Mouse (Mus musculus): ENCODE measurements around the gene Mmp28.

Mmp28 gene

DNA sequence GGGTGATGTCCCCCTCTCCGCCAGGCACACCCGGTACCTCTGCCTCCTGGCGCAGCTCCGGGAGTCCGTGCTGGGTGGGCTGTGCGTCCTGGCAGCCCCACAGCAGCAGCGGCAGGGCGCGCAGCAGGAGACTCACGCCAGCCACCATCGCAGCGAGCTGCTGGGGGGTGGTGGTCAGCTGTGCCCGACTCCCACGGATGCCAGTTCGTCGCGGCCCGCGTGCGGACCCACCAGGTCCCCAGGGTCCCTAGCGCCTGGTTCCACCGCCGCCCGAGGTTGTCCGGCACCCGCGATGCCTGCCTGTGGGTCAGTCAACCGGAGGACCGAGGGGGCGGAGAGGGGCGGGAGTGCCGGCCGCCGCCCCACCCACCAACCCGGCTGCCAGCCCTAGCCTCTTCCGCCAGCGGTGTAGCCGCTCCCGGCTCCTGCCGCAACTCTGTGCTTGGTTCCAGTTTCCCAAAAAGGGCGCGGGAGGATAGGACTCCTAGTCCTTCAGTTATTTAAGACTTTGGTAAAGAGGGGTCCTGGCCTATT lies at the start of gene Mmp28:
TSS of gene Mmp28 (minus strand) at position 361 of the 534 bp plus-strand sequence.
- peak in 1 of 2 experiments; percentile 60 for DNase-seq (ENCODE audit: low spot score in 2 of 2)

DNA sequence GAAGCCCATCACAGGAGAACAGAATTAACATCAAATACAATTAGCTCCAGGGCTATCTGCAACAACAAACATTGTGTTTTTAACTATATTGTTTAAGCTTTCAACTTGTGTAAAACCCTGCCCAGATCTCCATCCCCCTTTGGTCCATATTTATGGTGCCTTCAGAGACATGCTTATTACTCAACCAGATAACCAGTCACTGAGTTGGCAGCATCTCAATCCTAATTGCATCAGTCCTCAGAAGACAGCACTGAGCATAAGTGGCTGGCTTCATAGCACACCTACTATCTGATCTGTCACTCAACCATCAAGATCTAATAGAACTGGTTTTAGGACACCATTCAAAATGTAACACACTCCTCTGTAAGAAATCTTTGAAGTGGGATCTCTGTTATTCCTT lies 46.6 kb upstream of the Mmp28 start:
- DNase-seq (ENCODE audit: low spot score in 2 of 2), result no peak

DNA sequence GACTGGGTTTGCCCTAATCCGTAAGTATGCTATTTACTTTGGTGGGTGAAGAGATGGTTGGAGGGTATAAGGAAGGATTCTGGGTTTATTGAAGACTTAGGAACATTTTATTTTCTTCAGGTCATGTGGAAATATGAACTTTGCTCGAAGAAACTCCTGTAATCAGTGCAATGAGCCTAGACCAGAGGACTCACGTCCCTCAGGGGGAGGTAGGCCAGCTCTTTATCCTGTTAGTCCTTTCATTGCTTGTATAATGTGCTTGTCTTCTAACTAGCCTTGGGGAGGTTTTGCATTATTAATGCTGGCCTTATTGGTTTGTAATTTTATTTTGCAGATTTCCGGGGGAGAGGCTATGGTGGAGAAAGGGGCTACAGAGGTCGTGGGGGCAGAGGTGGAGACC lies 41.4 kb upstream of the Mmp28 start:
- DNase-seq (ENCODE audit: low spot score in 2 of 2), result no peak

DNA sequence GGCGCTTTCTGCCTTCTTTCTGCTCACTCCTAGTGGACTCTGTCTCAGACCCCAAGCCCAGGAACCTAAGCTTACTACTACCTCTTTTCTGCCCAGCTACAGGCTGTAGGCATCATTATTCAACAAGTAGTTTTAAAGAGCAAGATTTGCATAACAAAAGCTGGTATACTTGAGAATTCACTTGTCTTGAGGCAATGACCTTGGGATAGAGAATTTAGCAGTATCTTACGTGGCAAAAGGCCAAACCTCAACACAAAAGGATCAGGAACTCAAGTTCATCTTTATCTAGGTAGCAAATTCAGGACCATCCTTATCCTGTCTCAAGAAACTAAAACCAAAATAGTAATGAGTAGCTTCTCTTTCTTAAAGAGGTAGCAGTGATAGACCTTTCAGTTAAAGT lies 32.7 kb upstream of the Mmp28 start:
- no peak for DNase-seq (ENCODE audit: low spot score in 2 of 2)

DNA sequence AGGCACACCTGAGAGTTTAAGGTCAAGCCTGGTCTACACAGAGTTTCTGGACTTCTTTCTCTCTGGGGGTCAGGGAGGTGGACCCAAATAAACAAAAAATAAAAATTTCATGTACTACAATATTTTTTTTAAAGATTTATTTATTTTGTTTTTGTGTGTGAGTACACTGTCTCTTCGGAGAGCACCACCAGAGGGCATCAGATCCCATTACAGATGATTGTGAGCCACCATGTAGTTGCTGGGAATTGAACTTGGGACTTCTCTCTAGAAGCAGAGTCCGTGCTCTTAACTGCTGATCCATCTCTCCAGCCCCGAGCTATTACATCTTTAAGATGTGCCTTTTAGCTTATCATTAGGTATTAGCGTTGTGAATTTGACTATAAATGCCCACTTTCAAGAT lies 28.6 kb upstream of the Mmp28 start:
- no peak for DNase-seq (ENCODE audit: low spot score in 2 of 2)

DNA sequence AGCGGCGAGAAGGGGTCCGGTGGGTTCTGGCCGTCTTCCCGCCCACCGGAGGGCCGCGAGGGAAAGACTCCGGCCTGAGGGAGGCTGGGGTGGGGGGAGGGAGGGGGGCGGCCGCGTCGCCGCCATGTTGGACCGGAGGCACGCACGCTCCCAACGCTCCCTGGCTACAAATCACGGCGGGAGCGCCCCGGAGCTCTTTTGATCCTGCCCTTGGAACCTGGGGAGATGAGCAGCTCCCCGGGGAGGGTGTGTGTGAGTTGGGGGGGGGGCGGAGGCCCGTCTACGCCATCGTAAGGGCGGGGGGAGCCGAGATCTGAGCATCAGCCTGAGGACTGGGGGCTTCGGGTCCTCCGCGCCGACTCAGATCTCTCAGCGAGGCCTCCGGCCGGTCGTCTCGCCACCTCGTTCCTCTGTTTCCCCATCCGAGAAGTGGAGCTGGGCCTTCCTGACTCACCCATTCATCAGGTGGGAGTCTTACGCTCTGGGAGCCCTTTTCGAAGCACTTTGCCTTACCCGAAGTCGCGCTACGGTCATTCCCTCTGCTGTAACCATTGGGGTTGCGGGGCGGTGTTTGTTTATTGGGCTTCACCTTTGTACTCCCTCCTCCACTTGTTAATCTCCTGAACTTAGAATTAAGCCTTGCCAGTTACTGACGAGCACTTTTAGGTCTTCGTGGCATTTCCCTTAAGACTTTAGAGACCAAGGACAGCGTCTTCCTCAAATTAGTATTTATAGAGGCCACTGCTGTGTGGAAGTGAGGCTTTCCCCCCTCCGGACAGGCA lies 10.6 kb upstream of the Mmp28 start:
- DNase-seq (ENCODE audit: low spot score in 2 of 2), result no peak

DNA sequence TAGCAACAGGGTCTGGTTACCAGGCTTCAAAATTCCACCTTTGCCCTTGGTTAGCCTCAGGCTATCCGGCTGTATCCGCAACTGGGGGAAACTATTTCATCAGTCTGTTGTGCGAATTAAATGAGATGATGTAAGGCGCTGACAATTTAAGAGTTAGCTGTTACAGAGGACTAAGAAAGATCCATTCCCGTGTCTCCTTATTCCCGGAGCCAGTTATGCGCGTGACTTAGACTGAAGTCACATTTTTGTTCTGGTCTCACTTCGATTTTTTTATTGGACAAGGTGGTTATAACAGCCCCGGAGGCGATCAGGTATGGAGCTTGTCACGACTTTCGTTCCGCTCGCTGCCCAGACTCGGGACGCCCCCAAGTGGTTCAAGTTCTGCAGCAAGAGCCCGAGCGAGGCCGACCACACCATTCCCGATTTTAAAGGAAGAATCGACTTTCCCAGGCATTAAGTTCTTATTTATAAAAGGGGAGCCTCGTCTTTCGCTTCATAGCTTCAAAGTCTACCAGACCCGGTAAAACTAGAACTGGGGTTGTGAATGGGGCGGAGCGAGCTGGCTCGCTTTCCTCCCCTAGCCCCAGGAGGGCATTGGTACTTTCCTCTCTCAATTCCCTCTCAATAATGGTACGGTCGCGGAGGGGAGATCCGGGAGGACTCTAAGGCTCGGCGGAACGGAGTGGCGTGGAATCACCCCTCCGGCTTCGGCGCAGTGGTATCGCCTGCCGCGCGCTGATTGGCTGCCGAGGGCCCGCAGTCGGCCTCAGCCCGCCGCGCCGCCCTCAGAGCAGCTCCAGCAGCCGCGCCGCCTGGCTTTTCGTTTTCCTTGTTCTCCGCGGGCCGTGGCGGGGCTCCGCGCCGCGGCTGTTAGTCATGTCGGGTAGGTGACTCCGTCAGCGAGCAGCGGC lies 9.7 kb upstream of the Mmp28 start, which contains the start of gene Taf15:
TSS of gene Taf15 (plus strand) at position 763 of the 911 bp plus-strand sequence.
- DNase-seq (ENCODE audit: low spot score in 2 of 2), result peak; percentile 97 to 99

DNA sequence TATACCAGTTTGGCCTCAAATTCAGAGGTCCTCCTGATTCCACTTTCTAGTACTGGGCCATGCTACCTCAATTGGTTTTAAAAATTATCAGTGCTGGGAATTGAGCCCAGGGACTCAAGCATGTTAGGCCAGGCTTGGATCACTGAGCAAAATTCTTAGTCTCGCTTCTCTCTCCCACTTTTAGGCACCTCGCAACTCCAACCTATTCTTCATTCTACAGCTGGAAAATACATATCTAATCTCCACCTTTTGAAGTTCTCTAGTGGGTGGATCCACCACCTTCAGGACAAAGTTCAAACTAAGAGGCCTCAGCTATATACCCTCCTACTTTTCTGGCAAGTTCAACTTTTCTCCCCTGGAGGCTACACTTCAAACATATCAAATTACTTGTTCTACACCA lies 8.9 kb upstream of the Mmp28 start:
- DNase-seq (ENCODE audit: low spot score in 2 of 2), result no peak

DNA sequence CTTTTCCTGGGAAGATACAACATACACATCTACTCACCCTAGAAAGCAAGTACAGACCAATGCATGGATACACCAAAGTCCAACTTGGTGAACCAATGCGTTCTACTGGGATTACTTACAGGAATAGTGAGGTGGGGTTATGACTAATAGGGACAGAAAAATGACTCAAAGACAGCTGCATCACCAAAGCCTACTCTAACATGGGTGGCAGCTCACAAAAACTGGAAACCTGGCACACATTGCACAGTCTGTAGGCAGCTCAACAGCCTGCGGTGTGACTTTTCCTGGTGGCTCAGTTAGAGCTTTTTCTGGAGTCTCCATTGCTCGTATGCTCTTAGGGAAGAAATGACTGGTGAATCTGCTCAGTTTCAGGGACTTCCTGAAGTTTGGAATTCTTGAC lies 5.9 kb upstream of the Mmp28 start:
- no peak for DNase-seq (ENCODE audit: low spot score in 2 of 2)

DNA sequence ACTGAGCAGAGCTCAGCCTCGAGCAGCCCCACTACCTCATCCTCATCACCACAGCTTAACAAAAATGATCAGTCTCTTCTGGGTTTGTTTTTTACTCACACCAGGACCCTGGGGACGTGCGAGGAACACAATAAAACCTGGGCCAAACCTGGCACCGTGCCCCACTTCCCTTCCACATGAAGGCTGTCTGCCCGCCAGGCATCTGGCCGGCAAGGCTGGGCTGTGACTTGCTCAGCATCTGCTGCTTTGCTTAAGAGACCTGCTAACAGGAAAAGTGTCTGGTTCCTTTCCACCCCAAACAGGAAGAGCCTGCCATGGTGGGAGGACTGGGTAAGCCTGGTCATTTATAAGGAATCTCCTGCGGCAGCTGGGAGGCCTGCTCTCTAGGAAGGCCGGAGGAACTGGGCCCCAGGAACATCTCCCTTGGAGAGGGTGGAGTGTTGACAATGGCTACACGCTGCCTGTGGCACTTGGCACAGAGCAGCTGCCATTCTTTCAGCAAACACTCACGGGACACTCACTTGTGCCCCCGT lies 4.3 kb upstream of the Mmp28 start:
- DNase-seq (ENCODE audit: low spot score in 2 of 2), result peak; percentile 43 to 85

DNA sequence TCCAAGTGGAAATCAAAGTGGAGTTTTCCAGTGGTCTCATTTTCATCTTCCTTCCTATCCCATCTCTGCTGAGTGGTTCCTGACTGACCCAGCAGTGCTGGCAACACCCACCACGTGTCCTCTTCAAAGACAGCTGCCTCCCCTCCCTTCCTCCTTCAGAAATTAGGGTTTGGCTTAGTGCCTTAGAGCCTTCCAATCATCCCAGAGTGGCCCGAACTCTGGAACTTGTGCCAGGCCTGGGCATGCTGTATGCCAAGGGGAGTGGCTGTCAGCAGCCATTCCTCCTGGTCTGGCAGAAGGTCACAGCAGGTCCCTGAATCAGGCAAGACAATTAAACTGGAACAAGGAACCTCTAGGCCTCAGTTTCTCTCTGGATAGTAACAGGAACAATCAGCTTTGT lies 3.1 kb upstream of the Mmp28 start:
- DNase-seq (ENCODE audit: low spot score in 2 of 2), result peak in 1 of 2 experiments; percentile 81

DNA sequence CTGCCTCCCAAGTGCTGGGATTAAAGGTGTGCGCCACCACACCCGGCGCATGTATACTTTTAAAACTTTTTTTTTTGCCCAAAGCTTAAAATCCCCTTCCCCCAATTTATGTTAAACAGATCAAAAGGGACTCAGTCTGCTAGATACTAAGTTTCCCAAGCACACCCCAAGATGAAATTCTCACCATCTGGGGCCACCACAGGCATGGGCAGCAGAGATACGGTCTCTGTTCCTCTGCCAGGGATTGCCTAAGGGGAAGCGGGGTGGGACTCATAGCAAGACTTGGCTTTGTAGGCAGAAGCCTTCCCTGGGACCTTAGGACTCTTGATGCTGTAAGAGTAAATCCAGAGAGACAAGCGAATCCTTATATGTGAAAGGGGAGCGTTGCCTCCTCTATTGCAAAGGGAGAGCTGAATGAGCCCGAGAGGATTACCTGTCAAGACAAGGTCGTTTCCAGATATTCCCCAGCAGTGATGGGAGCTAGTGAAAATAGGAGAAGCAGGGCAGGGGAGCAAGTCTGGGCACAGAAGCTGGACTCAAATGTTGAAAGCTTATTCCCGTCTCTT lies 1.3 kb downstream of the Mmp28 start:
- no peak for DNase-seq (ENCODE audit: low spot score in 2 of 2)

DNA sequence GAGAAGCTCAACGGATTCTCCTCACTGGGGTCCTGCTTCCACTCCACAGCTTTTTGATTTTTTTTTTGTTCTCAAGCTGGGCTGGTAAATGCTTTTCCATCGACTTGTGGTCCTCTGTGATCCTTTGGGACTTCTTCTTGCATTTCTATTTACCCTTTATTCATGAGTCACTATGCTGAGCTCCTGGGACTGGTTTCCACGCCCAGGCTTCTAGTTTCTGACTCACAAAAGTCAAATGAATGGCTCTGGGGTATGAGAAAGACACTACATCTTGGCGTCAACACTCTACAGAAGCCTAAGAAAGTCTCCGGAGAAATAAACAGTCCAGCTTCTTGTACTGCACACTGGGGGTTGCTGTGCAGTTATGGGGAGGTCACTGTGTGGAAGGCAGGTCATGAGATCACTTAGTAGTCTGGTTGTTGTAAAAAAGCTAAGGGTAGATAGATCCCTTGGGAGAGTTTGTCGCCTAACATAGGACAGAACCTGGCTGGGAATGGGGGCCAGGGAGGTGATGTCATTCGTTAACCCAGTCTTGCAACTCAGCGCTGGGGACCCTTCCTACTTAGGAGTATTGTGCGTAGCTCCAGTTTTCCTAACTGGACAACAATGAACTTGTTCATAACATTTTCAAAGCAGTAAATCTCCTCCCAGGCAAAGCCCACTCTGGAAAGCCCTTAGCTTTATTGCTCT lies 4.8 kb downstream of the Mmp28 start:
- DNase-seq (ENCODE audit: low spot score in 2 of 2), result no peak

DNA sequence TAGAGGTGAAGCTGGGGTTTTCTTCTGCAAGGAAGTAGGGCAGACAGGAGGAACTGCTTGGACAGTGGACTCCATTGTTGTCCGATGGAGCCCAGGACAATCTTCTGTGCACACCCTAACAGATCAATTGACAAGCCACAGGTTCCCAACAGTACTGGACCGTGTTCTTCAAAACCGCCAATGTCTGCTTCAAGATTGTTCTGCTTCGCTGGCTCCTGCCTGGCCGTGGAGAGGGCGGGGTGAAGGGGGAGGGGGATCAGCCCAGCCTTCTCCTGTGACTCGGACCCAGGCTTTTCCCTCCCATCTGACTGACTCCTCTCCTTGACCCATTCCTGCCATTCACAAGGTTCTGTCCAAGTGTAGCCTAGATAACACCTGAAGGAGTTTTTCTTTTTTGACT lies 5.6 kb downstream of the Mmp28 start:
- no peak for DNase-seq (ENCODE audit: low spot score in 2 of 2)

DNA sequence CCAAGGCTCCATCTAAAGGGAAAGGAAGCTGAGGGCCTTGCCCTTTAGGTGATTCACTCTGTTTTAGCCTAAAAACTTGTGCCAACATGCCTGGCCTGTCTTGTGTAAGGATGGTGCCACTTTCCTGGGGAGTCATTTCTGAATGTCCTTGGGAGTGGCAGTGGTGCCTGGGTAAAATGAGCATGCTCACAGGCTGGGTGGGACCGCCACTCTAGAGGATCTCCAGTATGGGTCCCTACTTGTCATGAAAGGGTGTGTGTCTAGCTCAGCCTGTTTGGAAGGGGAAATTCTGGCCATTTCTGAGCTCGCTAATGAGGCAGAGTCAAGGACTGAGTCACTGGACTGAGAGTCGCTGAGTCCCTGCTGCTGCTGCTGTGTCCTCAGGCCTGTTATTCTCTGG lies 7.3 kb downstream of the Mmp28 start:
- no peak for DNase-seq (ENCODE audit: low spot score in 2 of 2)

DNA sequence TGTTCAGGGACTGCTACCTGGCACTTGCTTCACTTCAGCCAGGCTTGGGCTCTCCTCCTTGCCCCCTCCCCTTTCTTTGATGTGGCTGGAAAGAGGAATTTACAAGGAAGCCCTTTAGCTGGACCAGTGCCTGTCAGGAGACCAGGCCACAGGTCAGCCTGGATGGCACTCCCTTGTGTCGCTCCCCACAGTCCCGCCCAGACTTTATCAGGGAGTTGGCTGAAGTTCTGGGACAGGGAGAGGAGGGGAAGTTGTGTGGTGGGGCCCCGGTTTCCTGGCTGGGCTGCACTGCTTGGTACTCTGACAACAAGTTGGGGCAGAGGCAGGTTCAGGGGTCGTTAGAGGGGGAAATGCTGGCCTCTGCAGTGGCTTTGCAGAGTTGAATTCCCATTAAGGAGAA lies 8.3 kb downstream of the Mmp28 start:
- DNase-seq (ENCODE audit: low spot score in 2 of 2), result no peak

DNA sequence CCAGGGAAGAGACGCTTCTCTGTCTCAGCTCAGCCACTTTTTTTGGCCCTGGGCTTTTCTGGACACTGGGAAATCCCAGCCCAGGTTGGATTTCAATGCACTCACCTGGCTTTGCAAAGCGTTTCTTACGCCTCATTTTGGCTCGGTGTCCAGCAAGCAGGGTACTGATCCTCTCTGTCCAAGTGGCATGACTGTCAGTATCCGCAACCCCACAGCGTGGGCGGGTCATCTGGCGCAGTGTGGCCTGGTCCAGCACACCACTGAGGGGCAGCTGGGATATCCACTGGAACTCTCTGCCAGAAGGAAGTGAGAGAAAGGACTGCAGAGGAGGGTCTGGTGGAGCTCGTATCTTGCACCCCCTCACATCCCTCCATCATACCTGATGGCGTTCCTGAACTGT lies 11.6 kb downstream of the Mmp28 start:
- no peak for DNase-seq (ENCODE audit: low spot score in 2 of 2)

DNA sequence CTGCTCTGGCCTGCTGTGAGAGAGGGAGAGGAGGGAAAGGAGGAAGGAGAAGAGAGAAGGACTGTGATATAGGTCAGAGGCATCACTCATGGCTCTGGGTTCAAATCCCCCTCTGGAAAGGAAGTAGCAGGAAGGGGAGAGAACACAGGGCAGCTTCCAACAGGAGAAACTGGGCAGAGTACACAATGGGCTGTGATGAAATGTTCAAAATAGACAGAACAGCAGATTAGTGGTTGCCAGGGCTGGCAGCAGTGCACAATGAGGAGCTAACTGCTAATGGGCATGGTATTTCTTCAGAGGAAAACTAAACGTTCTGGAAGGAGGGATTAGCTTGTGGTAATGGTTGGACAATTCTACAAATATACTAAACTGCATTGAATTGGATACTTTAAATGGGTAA lies 12.3 kb downstream of the Mmp28 start:
- DNase-seq (ENCODE audit: low spot score in 2 of 2), result no peak

DNA sequence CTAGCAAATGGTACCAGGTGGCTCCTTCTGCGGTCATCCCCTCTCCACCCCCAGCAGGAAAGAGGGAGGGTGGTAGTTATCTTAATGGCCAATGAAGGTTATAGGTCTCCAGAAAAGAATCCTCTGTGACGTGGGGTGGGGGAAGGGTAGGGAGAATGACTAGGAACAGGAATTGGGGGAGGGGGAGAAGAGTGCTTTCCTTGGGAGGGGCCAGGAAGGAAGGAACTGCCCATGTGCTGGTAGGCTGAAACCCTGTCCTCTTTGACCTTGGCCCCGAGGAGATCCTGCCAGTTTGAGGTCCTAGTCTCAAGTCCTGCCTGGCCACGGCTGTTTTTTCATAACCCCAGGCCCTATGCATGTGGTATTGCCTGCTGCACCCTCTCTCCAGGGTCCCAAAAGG lies 13.6 kb downstream of the Mmp28 start:
- no peak for DNase-seq (ENCODE audit: low spot score in 2 of 2)

DNA sequence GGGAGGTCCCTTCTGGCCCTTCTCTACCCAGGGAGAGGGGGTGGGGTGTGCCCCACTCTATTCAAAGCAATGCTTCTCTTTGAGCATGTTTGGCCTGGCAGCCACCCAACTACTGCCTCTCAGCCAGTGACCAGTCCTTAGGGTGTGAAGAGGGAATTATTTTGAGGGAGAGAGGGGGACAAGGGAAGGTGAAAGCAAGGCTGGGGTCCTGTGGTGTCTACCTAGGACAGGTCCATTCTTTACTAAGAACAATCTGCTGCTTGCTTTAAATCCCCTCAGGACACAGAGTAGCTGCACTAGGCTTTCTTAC lies 14.0 kb downstream of the Mmp28 start:
- DNase-seq (ENCODE audit: low spot score in 2 of 2), result no peak
